Mouse (Mus musculus): ENCODE results near the gene Cryba2.

Gene Cryba2

DNA sequence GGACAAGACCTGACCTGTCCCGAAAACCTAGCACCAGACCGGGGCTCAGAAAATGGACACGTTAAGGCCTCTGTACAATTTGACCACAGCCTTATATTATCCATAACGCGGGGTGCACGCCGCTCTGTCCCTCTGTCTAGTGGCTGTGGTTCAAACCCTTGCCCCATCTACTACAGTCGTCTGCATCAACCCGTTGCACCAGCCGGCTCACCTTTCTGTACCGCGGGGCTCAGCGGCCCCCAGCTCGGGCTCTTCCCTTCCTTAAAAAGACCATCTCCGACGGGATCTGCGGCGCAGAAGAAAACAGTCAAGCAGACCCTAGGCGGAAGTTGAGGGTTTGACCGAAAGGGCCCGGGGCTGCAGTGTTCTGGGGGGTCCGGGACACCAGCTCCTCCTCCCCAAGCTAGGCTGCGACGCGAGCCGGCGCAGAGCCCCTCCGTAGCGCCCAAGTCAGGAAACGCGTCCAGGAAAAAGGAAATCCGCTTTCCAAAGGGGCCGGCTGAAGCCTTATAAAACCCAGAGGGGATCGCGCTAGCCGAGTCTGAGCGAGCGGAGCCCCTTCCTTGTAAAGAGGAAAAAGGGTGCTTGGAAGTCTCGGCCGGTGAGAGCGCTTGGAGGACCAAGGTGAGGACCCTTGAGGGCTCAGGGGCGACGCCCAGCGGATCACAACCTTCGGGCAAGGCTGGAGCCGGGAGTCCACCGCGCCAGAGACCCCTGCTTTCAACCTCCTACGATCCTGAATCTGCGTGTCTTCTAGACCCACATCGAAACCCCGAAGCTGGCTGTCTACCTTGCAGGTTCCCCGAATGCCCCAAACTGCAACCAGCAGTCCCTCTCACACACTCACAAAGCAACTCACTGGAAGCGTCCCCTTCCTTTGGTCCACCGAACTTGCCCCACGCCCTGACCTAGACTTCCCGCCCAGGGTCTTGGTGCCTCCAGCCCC, 8.5 kb downstream of the Cryba2 start:
- DNase-seq (ENCODE audit: low read depth, low spot score): no peak

DNA sequence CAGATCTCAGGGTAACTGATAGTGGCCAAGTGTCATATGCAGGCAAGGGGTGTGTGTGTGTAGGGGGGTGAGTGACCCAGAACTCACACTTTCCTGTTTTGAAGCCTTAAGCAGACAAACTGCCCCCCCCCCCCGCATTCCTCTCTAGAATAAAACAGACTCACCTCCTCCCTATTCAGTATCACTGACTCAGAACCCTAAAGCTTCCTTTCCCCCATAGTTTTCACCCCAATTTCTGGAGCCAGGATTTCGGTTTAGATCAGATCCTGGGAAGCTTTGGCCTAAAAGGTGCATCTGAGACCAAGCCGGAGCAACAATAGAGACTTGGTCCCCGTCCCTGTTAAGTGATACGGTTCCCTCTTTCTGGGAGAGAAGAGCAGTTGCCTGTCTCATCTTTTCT, 9.5 kb downstream of the Cryba2 start:
- DNase-seq (ENCODE audit: low read depth, low spot score): no peak

DNA sequence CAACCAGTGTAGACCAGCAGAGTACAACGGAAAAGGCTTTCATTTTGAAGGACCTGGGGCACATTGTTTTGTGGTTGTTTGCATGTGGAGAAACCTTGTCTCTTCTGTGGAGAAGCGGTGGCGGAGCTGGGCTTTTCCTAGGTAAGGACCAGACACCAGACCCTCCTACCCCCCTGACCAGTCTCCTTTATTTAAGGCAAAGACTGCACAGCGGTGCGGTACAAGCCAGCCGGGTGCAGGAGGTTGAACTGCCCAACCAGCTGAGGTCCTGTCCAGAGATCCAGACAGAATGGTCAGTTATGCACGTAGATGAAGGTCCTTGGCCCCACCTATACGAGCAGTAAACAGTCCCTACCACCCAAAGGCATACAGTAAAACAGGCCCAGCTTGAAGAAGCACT, 10.1 kb downstream of the Cryba2 start:
- no peak for DNase-seq (ENCODE audit: low read depth, low spot score)

DNA sequence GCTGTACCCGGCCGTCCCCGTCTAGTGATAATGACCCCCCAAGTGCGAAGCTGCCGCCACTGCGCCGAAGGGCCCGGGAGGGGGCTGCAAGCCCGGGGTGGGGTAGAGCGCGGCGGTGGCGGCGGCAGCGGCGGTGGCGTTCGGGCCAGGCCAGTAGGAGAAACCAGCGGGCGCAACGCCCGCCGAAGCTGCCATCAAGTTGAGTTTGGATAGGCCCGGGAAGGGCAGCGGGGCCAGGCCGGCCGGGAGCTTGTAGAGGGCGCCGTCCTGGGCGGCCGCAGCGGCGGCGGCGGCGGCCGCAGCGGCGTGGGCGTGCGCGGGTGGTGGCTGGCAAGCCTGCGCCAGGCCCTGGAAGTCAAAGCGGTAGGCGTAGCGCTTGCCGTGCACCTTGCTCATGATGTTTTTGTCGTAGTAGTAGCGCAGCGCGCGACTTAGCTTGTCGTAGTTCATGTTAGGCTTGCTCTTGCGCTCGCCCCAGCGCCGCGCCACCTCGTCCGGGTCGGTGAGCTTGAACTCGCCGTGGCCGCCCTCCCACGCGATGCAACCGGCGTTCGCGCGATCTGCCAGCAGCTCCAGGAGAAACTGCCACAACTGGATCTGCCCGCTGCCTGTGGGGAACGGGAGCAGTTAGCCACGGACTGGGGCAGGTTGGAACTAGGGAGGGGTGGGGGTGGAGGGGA, 10.7 kb downstream of the Cryba2 start:
- no peak for DNase-seq (ENCODE audit: low read depth, low spot score)

DNA sequence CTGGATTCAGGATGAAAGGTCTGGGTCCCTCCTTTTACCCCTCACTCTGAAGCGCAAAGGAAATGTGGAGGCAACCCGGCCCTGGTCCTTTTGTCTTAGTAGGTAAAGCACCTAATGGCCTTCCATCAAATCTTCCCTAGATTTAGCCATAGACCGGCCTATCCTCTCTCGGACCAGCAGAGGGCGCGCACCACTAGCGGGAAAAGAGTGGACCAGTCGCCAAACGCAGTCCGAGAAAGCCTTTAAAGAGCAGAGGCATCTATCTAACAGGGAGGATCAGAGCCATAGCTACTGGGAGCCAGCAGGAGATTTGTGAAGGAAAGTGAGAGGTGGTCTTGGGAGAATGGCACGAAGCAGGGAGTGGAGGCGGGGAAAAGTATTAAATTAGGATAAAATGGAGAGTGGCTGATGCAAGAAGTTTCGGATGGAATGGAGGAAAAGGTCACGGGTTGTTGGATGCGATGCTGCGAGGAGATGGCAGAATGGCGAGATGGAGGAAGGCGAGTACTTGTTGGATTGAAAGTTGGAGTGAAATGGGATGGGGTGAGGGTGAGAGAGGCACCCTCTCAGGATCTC, 12.1 kb downstream of the Cryba2 start:
- no peak for DNase-seq (ENCODE audit: low read depth, low spot score)

DNA sequence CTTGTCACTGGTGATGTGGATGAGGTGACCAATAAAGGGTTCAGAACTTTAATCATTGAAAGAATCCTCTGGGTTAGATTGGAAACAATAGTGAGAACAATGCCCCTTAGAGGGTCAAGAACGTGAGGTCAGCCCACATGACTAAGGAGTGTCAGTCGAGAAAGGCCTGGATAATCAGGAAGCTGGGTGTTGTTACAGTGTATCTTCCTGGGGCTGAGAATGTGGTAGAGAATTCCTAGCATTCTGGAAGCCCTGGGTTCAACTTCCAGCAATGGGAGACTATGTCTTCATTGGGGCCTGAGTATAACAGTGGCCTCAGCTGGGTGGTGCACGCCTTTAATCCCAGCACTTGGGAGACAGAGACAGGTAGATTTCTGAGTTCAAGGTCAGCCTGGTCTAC, 15.7 kb downstream of the Cryba2 start:
- DNase-seq (ENCODE audit: low read depth, low spot score): no peak

DNA sequence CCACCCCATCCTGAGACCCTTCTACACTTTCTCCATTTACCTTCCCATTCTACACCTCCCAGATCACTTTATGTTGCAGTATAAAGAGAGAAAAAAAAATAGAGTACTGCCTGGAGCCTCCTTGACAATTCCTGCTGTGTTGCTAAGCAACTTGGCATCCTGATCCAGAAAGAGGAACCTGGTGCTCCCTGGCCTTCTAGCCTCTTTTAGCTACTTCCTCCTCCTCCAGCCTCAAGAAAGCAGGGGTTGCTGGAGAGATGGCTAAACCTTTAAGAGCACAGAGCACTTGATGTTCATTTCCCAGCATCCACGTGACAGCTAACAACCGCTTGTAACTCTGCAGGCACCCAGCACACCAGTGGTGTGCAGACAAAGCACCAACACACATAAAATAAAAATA, 20.7 kb downstream of the Cryba2 start:
- no peak for DNase-seq (ENCODE audit: low read depth, low spot score)

DNA sequence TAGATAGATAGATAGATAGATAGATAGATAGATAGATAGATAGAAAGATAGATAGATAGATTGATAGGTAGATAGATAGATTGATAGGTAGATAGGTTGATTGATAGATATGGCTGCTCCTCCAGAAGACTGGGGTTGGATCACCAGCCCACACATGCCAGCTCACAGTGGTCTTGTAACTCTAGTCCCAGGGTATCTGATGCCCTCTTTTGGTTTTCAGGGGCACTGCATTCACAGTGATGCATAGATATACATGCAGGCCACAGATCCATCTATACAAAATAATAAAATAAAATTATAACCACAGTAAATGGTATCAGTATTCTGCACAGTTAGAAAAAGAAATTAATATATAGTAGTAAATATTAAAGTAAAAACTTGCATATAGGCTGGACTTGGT, 31.2 kb downstream of the Cryba2 start:
- no peak for DNase-seq (ENCODE audit: low read depth, low spot score)

DNA sequence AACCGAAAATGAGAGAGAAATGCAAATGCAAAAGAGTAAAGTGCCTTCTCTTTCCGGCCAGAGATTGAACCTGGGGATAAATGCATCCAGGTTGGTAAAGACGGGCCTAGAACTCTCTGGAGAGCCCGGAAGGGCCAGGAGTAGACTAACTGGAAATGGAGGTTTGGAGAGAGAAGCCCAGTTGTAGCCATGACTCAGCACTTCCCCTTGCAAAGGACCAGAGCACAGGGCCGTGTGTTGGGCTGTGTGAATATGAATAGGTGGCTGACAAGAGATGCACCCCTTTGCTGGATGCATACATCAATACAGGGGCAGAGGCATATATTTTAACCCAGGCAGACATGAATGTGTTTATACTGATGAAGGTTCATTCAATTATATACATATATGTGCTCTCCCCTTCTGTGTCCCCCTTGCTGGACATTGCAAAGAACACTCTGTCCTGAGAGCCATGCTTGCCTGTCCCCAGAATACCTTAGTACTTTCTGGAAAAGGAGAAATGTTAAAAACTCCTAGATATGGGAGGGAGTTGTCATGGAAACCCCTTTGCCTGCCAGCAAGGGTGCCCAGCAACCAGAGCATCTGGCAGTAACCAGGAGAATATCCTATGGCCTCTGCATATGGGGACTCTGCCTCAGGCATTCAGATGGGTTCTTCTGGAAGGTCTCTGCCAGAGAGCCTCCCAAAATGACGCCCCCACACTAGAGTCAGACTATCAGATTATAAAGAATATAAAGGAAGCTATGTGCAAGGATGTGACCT, 33.5 kb downstream of the Cryba2 start:
- no peak for DNase-seq (ENCODE audit: low read depth, low spot score)

DNA sequence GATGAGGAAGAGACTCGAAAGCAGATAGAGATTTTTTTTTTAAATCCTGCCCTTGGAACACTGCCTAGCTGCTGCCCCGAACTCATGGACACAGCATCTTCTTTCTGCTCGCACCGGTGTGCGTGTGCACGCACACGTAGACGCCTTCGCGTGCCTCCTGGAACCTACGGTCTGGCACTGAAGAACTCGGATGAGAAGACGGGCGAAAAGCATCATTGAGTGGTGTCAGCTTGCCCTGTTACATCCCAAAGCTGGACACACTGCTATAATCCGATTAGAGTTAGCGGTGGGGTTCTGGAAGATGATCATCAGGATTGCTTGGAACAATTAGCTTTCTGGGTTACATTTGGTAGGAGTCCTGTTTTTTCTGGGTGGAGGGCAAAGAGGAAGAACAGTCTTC, 34.1 kb downstream of the Cryba2 start:
- no peak for DNase-seq (ENCODE audit: low read depth, low spot score)

DNA sequence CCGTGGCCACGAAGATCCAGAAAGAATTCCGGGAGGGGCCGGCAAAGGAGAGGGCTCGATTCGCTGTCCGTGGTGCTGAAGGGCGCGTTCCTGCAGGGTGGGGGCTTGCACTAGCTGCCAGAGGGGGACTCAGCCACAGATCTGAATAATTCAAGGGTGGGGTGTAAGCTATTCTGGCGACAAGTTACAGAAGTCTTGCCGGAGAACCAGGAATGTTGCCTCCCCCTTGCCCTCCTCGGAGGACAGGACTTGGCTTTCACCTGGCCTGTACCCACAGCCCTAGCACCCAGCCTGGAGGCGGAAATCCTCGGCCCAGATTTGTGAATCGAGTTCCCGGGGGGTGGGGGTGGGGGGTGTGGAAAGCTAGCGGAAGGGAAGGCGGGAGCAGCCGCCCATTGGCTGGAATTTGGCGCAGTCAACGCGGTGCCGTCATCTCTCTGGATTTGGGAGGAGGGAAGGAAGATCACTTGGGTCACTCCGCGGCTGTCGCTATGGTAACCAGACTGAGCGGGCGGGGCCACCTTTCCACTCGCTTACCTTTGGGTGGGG, 34.7 kb downstream of the Cryba2 start:
- DNase-seq (ENCODE audit: low read depth, low spot score): peak; percentile 94

DNA sequence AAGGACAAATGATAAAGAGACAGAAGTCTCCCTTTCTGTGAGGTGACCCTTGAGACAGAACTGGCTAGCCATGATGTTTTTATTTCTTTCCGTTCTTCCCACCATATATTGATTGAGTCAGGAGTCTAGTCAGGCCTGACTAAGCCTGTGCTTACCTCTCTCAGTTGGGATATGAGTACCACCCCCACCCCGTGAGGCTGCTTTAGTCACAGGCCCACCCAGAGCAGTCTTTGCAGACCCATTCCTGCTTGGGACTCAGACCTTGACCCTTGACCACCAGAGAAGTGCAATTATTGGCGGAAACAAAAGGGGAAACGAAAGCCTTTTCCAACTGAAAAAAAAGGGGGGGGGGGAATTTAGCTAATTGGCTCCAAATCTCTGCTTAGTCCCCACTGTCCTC, 35.3 kb downstream of the Cryba2 start:
- no peak for DNase-seq (ENCODE audit: low read depth, low spot score)

DNA sequence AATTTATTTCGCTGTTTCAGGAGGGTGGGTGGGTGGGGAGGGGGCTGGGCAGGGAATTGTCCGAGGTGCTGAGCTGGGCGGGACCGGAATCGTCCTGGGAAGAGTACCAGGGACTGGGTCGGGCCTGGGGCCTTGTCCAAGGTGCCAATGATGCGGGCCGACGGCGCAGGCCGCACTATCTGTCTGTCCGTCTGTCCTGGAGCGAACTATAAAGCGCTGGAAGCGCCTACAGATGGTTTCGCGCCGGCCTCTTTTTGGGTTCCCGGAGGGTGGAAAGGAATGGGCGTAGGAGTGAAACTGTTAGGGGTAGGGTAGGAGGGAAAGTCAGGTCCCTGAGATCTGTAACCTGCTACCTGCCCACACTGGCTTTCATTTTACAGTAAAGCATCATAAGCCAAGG, 35.7 kb downstream of the Cryba2 start:
- DNase-seq (ENCODE audit: low read depth, low spot score): no peak

DNA sequence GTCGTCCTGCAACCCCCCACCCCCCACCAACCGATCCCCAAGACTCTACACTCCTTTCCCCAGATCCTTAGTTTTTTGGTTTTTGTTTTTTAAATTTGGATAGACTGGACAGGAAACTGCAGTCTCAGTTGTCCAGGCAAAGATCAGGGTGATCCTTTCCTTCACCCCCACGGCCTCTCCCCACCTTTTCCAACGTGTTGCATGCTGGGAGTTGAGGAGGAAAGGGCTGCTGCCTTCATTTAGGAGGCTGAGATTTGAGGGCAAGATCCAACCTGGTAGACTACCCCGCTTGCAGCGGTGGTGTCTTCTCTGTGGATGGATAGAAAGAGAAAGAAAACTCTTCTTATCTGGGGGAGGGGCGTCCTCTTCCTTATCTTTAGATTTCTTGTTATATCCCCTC, 36.2 kb downstream of the Cryba2 start:
- DNase-seq (ENCODE audit: low read depth, low spot score): no peak

DNA sequence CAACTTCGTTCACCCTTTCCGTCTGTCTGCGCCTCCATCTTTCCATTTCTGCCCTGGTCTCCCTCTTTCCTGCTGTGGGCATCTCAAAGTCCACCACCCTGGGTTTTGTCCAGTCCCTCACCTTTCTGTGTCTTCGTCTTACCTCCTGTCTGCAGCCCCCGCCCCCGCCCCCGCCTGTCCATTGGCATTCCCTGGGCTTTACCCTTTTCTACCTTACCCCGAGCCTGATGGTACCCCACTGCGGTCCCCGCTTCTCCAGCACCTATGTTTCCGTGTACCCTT, 36.6 kb downstream of the Cryba2 start:
- no peak for DNase-seq (ENCODE audit: low read depth, low spot score)

DNA sequence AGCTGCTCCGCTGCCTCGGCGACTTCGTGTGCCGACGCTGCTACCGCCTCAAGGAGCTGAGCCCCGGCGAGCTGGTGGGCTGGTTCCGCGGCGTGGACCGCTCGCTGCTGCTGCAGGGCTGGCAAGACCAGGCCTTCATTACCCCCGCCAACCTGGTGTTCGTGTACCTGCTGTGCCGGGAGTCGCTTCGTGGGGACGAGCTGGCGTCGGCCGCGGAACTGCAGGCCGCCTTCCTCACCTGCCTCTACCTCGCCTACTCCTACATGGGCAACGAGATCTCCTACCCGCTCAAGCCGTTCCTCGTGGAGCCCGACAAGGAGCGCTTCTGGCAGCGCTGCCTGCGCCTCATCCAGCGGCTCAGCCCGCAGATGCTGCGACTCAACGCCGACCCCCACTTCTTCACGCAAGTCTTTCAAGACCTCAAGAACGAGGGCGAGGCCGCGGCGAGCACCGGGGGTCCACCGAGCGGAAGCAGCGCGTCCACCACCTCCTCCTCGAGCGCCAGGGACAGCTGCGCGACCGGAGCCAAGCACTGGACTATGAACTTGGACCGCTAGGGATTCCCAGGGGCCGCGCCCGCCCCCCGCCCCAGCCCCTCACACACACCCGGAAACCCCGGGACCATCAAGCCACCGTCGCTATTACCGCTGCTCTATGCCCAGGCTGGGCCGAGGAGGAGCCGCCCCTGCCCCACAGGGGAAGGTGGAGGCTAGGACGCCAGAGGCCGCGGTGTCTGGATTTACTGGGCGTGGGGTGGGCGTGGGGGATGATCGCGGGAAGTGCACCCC, 37.1 kb downstream of the Cryba2 start:
- no peak for DNase-seq (ENCODE audit: low read depth, low spot score)

DNA sequence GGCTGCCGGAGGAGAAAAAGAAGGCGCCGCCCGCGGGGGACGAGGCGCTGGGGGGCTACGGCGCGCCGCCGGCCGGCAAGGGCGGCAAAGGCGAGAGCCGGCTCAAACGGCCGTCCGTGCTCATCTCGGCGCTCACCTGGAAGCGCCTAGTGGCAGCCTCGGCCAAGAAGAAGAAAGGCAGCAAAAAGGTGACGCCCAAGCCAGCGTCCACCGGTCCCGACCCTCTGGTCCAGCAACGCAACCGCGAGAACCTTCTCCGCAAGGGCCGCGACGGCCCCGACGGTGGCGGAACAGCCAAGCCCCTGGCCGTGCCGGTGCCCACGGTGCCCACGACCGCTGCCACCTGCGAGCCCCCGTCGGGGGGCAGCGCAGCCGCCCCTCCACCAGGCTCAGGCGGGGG, 37.8 kb downstream of the Cryba2 start:
- no peak for DNase-seq (ENCODE audit: low read depth, low spot score)

DNA sequence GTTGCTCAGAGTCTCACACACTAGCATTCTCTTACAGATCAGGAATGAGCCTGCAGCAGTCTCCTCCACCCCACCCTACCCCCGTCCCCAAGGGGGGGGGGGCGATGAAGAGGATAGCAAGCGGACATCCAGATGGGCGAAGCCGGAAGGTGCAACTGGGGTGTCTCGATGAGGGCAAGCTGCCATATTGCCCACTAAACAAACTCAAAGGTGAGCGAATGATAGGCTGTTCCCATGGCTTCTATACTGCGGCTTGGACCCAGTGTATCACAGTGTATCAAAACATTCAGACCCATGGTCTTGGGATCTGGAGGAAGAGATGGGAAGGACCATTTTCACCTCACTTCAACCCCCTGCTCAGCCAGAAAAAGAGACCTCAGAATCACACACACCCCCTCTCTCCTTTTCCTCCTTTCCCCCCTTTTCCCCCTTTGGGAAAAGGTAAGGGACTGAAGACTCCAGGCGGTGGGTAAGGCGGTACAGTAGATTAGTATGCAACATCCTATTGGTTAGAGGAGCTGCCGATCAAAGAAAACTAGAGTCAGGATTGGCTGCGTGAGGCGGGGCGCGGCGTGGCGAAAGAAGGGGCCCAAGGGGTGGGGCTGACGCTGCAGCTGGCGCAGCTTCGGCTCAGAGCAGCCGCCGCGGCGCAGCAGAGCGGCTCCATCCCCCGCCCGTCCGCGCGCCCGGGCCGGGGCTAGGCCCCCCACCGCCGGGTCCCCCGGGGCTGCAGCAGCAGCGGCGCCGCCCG, 38.5 kb downstream of the Cryba2 start, which contains the start of gene Cdk5r2:
TSS of gene Cdk5r2 (plus strand) at position 629 of the 751 bp plus-strand sequence.
- DNase-seq (ENCODE audit: low read depth, low spot score): peak; percentile 98

DNA sequence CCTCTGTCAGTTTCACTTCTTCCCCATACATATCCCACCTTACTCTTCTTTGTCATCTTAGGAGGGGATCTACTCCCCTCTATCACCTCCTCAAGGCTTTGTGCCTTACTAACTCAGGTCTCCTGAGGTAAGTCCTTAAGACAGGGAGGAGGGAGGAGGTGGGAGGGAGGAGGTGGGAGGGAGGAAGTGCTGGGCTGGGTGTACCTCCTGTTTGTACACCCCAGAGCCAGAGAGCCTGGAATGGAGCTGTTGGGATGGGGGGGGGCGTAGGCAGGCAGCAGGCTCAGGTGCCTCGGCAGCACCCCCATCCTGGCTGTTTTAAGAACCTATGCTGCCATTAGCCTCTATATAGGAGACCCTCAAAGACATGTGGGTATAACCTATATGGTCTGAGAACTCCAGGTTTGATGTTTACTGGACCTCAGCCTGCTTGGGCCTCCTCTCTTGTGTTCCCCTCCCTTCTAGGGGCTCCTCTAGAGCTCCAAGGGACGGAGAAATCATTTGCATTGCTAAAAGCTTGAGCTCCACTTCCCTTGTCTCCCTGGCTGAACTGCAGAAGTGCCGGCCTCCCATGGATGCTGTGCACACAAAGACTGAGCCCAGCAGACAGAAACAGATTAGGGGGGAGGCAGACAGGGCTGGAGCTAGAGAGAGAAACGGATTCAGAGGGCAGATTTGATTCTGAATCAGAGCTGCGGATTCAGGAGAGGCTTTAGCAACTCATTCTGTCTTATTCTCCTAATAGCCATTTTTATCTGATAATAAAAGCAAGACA, 41.8 kb downstream of the Cryba2 start:
- DNase-seq (ENCODE audit: low read depth, low spot score): no peak

DNA sequence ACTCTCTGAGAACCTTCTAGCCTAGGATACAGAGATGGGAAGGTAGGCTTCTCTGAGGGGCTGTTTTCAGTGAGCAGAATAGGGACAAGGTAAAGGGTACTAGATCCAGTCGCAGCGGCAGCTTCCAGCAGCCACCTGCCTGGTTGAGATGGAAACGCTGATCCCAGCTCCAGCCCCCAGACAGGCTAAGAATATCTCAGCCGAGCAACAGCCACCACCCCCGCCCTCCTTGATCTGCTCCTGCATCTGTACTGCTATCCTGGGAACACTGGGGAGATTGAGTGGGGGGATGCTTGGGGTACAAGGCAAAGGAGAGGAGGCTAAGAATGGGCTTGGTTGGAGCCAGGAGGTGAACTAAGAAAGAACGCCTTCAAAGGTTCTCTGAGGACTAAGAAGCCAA, 42.7 kb downstream of the Cryba2 start:
- peak; percentile 93 for DNase-seq (ENCODE audit: low read depth, low spot score)

Measured in telencephalon, adult 2 months (tissue).